Mouse (Mus musculus): ENCODE measurements at regions not wholly inside any gene's neighbourhood (a gene's known extent, or its start where the extent isn't known, plus 50 kb on each side); places are given as distances from the start of the nearest gene placed in this dataset.

DNA sequence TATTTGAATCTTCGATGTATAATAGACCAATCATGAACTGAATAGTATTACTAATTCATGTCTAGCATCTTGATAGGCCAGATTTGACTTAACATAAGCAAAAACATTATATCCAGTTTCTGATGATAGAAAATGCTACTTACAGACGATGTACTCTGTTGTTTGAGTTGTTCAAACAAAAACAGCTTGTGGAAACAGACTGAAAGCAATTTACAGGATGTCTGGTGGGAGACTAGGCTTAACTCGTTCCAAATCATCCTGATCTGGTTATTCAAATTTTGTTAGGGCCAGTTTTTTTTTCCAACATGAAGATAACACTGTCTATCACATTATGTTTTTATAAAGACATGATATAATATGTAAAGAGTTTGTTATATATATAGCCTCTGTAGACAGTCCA is 369.4 kb upstream of the Igbp1b start:
- TF ChIP-seq POLR2A (IDR thresholded peaks at IDR 0.05; ENCODE audit: low read depth, low read length) (no peak), CTCF (IDR thresholded peaks at IDR 0.05; ENCODE audit: extremely low read depth, insufficient read length, insufficient replicate concordance, low read depth, low read length) (no peak)
